Mouse (Mus musculus): ENCODE data around the gene Egfem1. TPM values are rescaled to one million over a fixed set of nuclear protein-coding genes. Genes with fewer than 3 reads are reported as not detected.

The Egfem1 gene
- polyA plus RNA-seq, 1 experiment from 2014 or later: 0.91 TPM

- H3K27me3 ChIP-seq (replicated peaks): no peaks in the 10 kb centered on the region
- H3K36me3 ChIP-seq: no peaks in the 10 kb centered on the region
- 82% methylated on average over 2 of the region's 2 CpGs for WGBS
- no peaks in the 10 kb centered on the region for H3K9me3 ChIP-seq
- no peak overlapping the region for H3K27ac ChIP-seq
- H3K4me3 ChIP-seq (replicated peaks): no peak overlapping the region
- ATAC-seq (ENCODE audit: insufficient read depth, low FRiP score, low read depth): no peak
- no peak overlapping the region for H3K4me2 ChIP-seq
- no peak overlapping the region for H3K9ac ChIP-seq
- H3K4me1 ChIP-seq: no peaks in the 10 kb centered on the region
Measured at GRCm38 (mm10) chr3:29222414-29222813, 140.6 kb downstream of the Egfem1 start.

GRCm38 (mm10) chr3:29229712-29230111 lies 147.9 kb downstream of the Egfem1 start:
- Histone ChIP-seq H3K9me3 (no peaks in the 10 kb centered on the region), H3K27ac (no peak overlapping the region), H3K4me2 (no peak overlapping the region), H3K36me3 (no peaks in the 10 kb centered on the region), H3K4me3 (replicated peaks) (no peak overlapping the region), H3K27me3 (replicated peaks) (no peaks in the 10 kb centered on the region), H3K4me1 (no peaks in the 10 kb centered on the region), H3K9ac (no peak overlapping the region)
- ATAC-seq (ENCODE audit: insufficient read depth, low FRiP score, low read depth): no peak
- 58% methylated on average over 2 of the region's 2 CpGs for WGBS

GRCm38 (mm10) chr3:29235477-29235876 lies 153.7 kb downstream of the Egfem1 start:
- H3K4me2 ChIP-seq: no peak overlapping the region
- H3K27me3 ChIP-seq (replicated peaks): no peaks in the 10 kb centered on the region
- H3K4me3 ChIP-seq (replicated peaks): no peak overlapping the region
- no peak overlapping the region for H3K27ac ChIP-seq
- no peak overlapping the region for H3K9ac ChIP-seq
- ATAC-seq (ENCODE audit: insufficient read depth, low FRiP score, low read depth): no peak
- H3K9me3 ChIP-seq: no peaks in the 10 kb centered on the region
- H3K4me1 ChIP-seq: no peaks in the 10 kb centered on the region
- H3K36me3 ChIP-seq: no peaks in the 10 kb centered on the region
- WGBS: 44% methylated on average over 4 of the region's 4 CpGs

GRCm38 (mm10) chr3:29236517-29236916 lies 154.7 kb downstream of the Egfem1 start:
- Histone ChIP-seq H3K9ac (no peak overlapping the region), H3K4me3 (replicated peaks) (no peak overlapping the region), H3K27me3 (replicated peaks) (no peaks in the 10 kb centered on the region), H3K9me3 (no peaks in the 10 kb centered on the region), H3K4me2 (no peak overlapping the region), H3K27ac (no peak overlapping the region), H3K4me1 (no peaks in the 10 kb centered on the region), H3K36me3 (no peaks in the 10 kb centered on the region)
- no peak for ATAC-seq (ENCODE audit: insufficient read depth, low FRiP score, low read depth)
- 75% methylated on average over 5 of the region's 5 CpGs for WGBS

- WGBS: 13% methylated on average over 3 of the region's 3 CpGs
Measured at GRCm38 (mm10) chr3:29243600-29243999, 161.8 kb downstream of the Egfem1 start.

GRCm38 (mm10) chr3:29291633-29292032 lies 209.8 kb downstream of the Egfem1 start:
- no peak overlapping the region for H3K9ac ChIP-seq
- no peak overlapping the region for H3K4me3 ChIP-seq (replicated peaks)
- ATAC-seq (ENCODE audit: insufficient read depth, low FRiP score, low read depth): no peak
- H3K4me2 ChIP-seq: no peak overlapping the region
- H3K36me3 ChIP-seq: no peaks in the 10 kb centered on the region
- no peaks in the 10 kb centered on the region for H3K9me3 ChIP-seq
- H3K27me3 ChIP-seq (replicated peaks): no peaks in the 10 kb centered on the region
- no peaks in the 10 kb centered on the region for H3K4me1 ChIP-seq
- no peak overlapping the region for H3K27ac ChIP-seq
- 82% methylated on average over 4 of the region's 4 CpGs for WGBS

More at GRCm38 (mm10) chr3:29243600-29243999, 161.8 kb downstream of the Egfem1 start:
- Histone ChIP-seq H3K27me3 (replicated peaks) (no peaks in the 10 kb centered on the region), H3K27ac (no peak overlapping the region), H3K4me2 (no peak overlapping the region), H3K36me3 (no peaks in the 10 kb centered on the region), H3K9me3 (no peaks in the 10 kb centered on the region), H3K4me1 (no peaks in the 10 kb centered on the region), H3K4me3 (replicated peaks) (no peak overlapping the region), H3K9ac (no peak overlapping the region)
- no peak for ATAC-seq (ENCODE audit: insufficient read depth, low FRiP score, low read depth)

- H3K36me3 ChIP-seq: no peaks in the 10 kb centered on the region
- no peak for ATAC-seq (ENCODE audit: insufficient read depth, low FRiP score, low read depth)
- no peaks in the 10 kb centered on the region for H3K27me3 ChIP-seq (replicated peaks)
- H3K4me1 ChIP-seq: no peaks in the 10 kb centered on the region
- no peak overlapping the region for H3K27ac ChIP-seq
- no peak overlapping the region for H3K9ac ChIP-seq
- no peak overlapping the region for H3K4me3 ChIP-seq (replicated peaks)
- WGBS: 69% methylated on average over 3 of the region's 3 CpGs
- H3K9me3 ChIP-seq: no peaks in the 10 kb centered on the region
- no peak overlapping the region for H3K4me2 ChIP-seq
Measured at GRCm38 (mm10) chr3:29292251-29292650, 210.4 kb downstream of the Egfem1 start.

- Histone ChIP-seq H3K27ac (no peak overlapping the region), H3K4me1 (no peaks in the 10 kb centered on the region), H3K4me3 (replicated peaks) (no peak overlapping the region), H3K9ac (no peak overlapping the region), H3K27me3 (replicated peaks) (no peaks in the 10 kb centered on the region), H3K4me2 (no peak overlapping the region), H3K9me3 (no peaks in the 10 kb centered on the region), H3K36me3 (no peaks in the 10 kb centered on the region)
- no peak for ATAC-seq (ENCODE audit: insufficient read depth, low FRiP score, low read depth)
- 73% methylated on average over 4 of the region's 4 CpGs for WGBS
Measured at GRCm38 (mm10) chr3:29293230-29293629, 211.4 kb downstream of the Egfem1 start.

- no peak overlapping the region for H3K27ac ChIP-seq
Measured at GRCm38 (mm10) chr3:29342223-29342791, 260.5 kb downstream of the Egfem1 start.

GRCm38 (mm10) chr3:29345805-29346204 lies 264.0 kb downstream of the Egfem1 start:
- Histone ChIP-seq H3K4me1 (no peaks in the 10 kb centered on the region), H3K27me3 (replicated peaks) (no peaks in the 10 kb centered on the region), H3K27ac (no peak overlapping the region), H3K36me3 (no peaks in the 10 kb centered on the region), H3K4me2 (no peak overlapping the region), H3K9ac (no peak overlapping the region), H3K9me3 (no peaks in the 10 kb centered on the region), H3K4me3 (replicated peaks) (no peak overlapping the region)
- ATAC-seq (ENCODE audit: insufficient read depth, low FRiP score, low read depth): no peak
- WGBS: 75% methylated on average over 3 of the region's 3 CpGs

More at GRCm38 (mm10) chr3:29342223-29342791, 260.5 kb downstream of the Egfem1 start:
- H3K27me3 ChIP-seq (replicated peaks): no peaks in the 10 kb centered on the region
- no peak overlapping the region for H3K4me3 ChIP-seq (replicated peaks)
- no peaks in the 10 kb centered on the region for H3K36me3 ChIP-seq
- H3K4me2 ChIP-seq: no peak overlapping the region
- no peaks in the 10 kb centered on the region for H3K9me3 ChIP-seq
- H3K4me1 ChIP-seq: no peaks in the 10 kb centered on the region
- no peak for ATAC-seq (ENCODE audit: insufficient read depth, low FRiP score, low read depth)
- H3K9ac ChIP-seq: no peak overlapping the region
- WGBS: 55% methylated on average over 3 of the region's 3 CpGs

GRCm38 (mm10) chr3:29366907-29367306 lies 285.1 kb downstream of the Egfem1 start:
- H3K27me3 ChIP-seq (replicated peaks): no peaks in the 10 kb centered on the region
- no peak overlapping the region for H3K4me2 ChIP-seq
- ATAC-seq (ENCODE audit: insufficient read depth, low FRiP score, low read depth): no peak
- no peaks in the 10 kb centered on the region for H3K4me1 ChIP-seq
- H3K9ac ChIP-seq: no peak overlapping the region
- H3K27ac ChIP-seq: no peak overlapping the region
- H3K9me3 ChIP-seq: no peaks in the 10 kb centered on the region
- H3K36me3 ChIP-seq: no peaks in the 10 kb centered on the region
- H3K4me3 ChIP-seq (replicated peaks): no peak overlapping the region
- 65% methylated on average over 8 of the region's 8 CpGs for WGBS

- WGBS: 70% methylated on average over 5 of the region's 5 CpGs
- Histone ChIP-seq H3K4me2 (no peak overlapping the region), H3K4me1 (no peaks in the 10 kb centered on the region), H3K36me3 (no peaks in the 10 kb centered on the region), H3K4me3 (replicated peaks) (no peak overlapping the region), H3K9ac (no peak overlapping the region), H3K27me3 (replicated peaks) (no peaks in the 10 kb centered on the region), H3K27ac (no peak overlapping the region), H3K9me3 (no peaks in the 10 kb centered on the region)
- ATAC-seq (ENCODE audit: insufficient read depth, low FRiP score, low read depth): no peak
Measured at GRCm38 (mm10) chr3:29370519-29370918, 288.7 kb downstream of the Egfem1 start.

GRCm38 (mm10) chr3:29381255-29381654 lies 299.4 kb downstream of the Egfem1 start:
- Histone ChIP-seq H3K27ac (no peak overlapping the region), H3K4me2 (no peak overlapping the region), H3K4me1 (no peaks in the 10 kb centered on the region), H3K9ac (no peak overlapping the region), H3K4me3 (replicated peaks) (no peak overlapping the region), H3K36me3 (no peaks in the 10 kb centered on the region), H3K9me3 (no peaks in the 10 kb centered on the region), H3K27me3 (replicated peaks) (no peaks in the 10 kb centered on the region)
- 38% methylated on average over 2 of the region's 2 CpGs for WGBS
- ATAC-seq (ENCODE audit: insufficient read depth, low FRiP score, low read depth): peak; percentile 65
